Mouse (Mus musculus) urinary bladder, adult 2 months (tissue): ENCODE data around the gene Lyst. TPM values are rescaled to one million over a fixed set of nuclear protein-coding genes. Genes with fewer than 3 reads are reported as not detected.
"Not testable (repeated sequence)": the region's sequence is repeated elsewhere in the genome, so short reads cannot be mapped to it uniquely, and the experiment has no call there.

Source experiments
- DNase-seq: peaks from one replicate; pipeline ENCODE4 v3.0.0; 2022; ENCODE audit warnings: low spot score
- polyA plus RNA-seq: library from polyadenylated mRNA; depleted of rRNA; stranded (reverse); fragments of >200 nt; gene quantifications from 2 replicates; pipeline ENCODE4 v1.2.3, GENCODE M21; 2012

Gene Lyst
- polyA plus RNA-seq, 1 experiment: 5.1 TPM

- DNase-seq: no peak
Measured at GRCm38 (mm10) chr13:13637577-13637976, 47.4 kb downstream of the Lyst start.

GRCm38 (mm10) chr13:13637981-13638380, 47.8 kb downstream of the Lyst start:
- no peak for DNase-seq

- DNase-seq: no peak
Measured at GRCm38 (mm10) chr13:13638725-13639124, 48.5 kb downstream of the Lyst start.

GRCm38 (mm10) chr13:13647296-13647695, 57.1 kb downstream of the Lyst start:
- DNase-seq: no peak

GRCm38 (mm10) chr13:13655453-13655852, 65.3 kb downstream of the Lyst start:
- no peak for DNase-seq

GRCm38 (mm10) chr13:13666103-13666502, 75.9 kb downstream of the Lyst start:
- DNase-seq: not testable (repeated sequence)

GRCm38 (mm10) chr13:13670669-13671068, 80.5 kb downstream of the Lyst start:
- DNase-seq: no peak

- no peak for DNase-seq
Measured at GRCm38 (mm10) chr13:13671585-13672328, 81.6 kb downstream of the Lyst start.

- DNase-seq: no peak
Measured at GRCm38 (mm10) chr13:13674669-13675343, 84.6 kb downstream of the Lyst start.

- no peak for DNase-seq
Measured at GRCm38 (mm10) chr13:13677871-13678270, 87.7 kb downstream of the Lyst start.

- no peak for DNase-seq
Measured at GRCm38 (mm10) chr13:13681642-13682041, 91.4 kb downstream of the Lyst start.

GRCm38 (mm10) chr13:13703476-13703875, 113.3 kb downstream of the Lyst start:
- DNase-seq: no peak

- not testable (repeated sequence) for DNase-seq
Measured at GRCm38 (mm10) chr13:13721435-13721834, 131.2 kb downstream of the Lyst start.

- no peak for DNase-seq
Measured at GRCm38 (mm10) chr13:13723293-13723692, 133.1 kb downstream of the Lyst start.

GRCm38 (mm10) chr13:13723786-13724185, 133.6 kb downstream of the Lyst start:
- DNase-seq: no peak

- no peak for DNase-seq
Measured at GRCm38 (mm10) chr13:13739232-13739631, 149.0 kb downstream of the Lyst start.

- no peak for DNase-seq
Measured at GRCm38 (mm10) chr13:13745911-13746310, 155.7 kb downstream of the Lyst start.

- DNase-seq: no peak
Measured at GRCm38 (mm10) chr13:13775778-13776494, 185.7 kb downstream of the Lyst start.

GRCm38 (mm10) chr13:13777052-13777451, 186.9 kb downstream of the Lyst start:
- no peak for DNase-seq

GRCm38 (mm10) chr13:13777696-13778095, 187.5 kb downstream of the Lyst start:
- DNase-seq: no peak

- DNase-seq: no peak
Measured at GRCm38 (mm10) chr13:13778837-13779458, 188.8 kb downstream of the Lyst start.

GRCm38 (mm10) chr13:13780271-13780670, 190.1 kb downstream of the Lyst start:
- no peak for DNase-seq
